Mouse (Mus musculus): Measurements from ENCODE around the gene Thoc3.

- TF ChIP-seq POLR2A (IDR thresholded peaks at IDR 0.05; ENCODE audit: borderline replicate concordance, extremely low read depth, insufficient read depth, insufficient read length, poor library complexity, severe bottlenecking) (no peak), CTCF (IDR thresholded peaks at IDR 0.05; ENCODE audit: borderline replicate concordance, extremely low read depth, insufficient read depth, insufficient read length) (no peak)
Measured at GRCm38 (mm10) chr13:54503278-54503603, 34.6 kb upstream of the Thoc3 start.

Data from brain, embryonic 14.5 days (tissue).